Mouse (Mus musculus): ENCODE data around the gene Met. TPM values are rescaled to one million over a fixed set of nuclear protein-coding genes. Genes with fewer than 3 reads are reported as not detected.

The Met gene
- total and polyA plus RNA-seq, 3 experiments, result 0.49 TPM; not detected in 2

GRCm38 (mm10) chr6:17522917-17523316 is 59.3 kb downstream of the Met start:
- TF ChIP-seq TAL1 (conservative IDR thresholded peaks at IDR 0.05; ENCODE audit: low read depth, low read length), result no peak
- no peak for TF ChIP-seq GATA2 (IDR thresholded peaks at IDR 0.05; ENCODE audit: borderline replicate concordance, low read depth, low read length)
- TF ChIP-seq GATA1 (IDR thresholded peaks at IDR 0.05; ENCODE audit: borderline replicate concordance, low read length), result no peak
- no peak for TF ChIP-seq POLR2AphosphoS5 (IDR thresholded peaks at IDR 0.05; ENCODE audit: insufficient replicate concordance, low read depth, low read length)
- TF ChIP-seq CTCF (IDR thresholded peaks at IDR 0.05; ENCODE audit: low read depth, low read length), result no peak
- Histone ChIP-seq H3K27me3 (ENCODE audit: insufficient read depth, low read length) (0 out of 2 replicates have a peak, but pooled peaks cover 3% of the 10 kb centered on the region), H3K4me3 (ENCODE audit: low read depth, low read length) (no peak overlapping the region), H3K9me3 (replicated peaks) (no peaks in the 10 kb centered on the region), H3K4me1 (ENCODE audit: insufficient read depth, low read depth, low read length) (no peaks in the 10 kb centered on the region), H3K36me3 (replicated peaks) (no peaks in the 10 kb centered on the region)
- ATAC-seq (ENCODE audit: extremely low read depth, insufficient number of reproducible peaks, low FRiP score, poor library complexity, severe bottlenecking) (no peak), DNase-seq (ENCODE audit: low spot score) (no peak)

GRCm38 (mm10) chr6:17529490-17530269 is 66.1 kb downstream of the Met start:
- ATAC-seq (ENCODE audit: extremely low read depth, insufficient number of reproducible peaks, low FRiP score, poor library complexity, severe bottlenecking), result no peak
- DNase-seq (ENCODE audit: low spot score), result no peak
- Histone ChIP-seq H3K4me3 (ENCODE audit: low read depth, low read length) (no peak overlapping the region), H3K27me3 (ENCODE audit: insufficient read depth, low read length) (0 out of 2 replicates have a peak, but pooled peaks cover 3% of the 10 kb centered on the region), H3K36me3 (replicated peaks) (no peaks in the 10 kb centered on the region), H3K9me3 (replicated peaks) (no peaks in the 10 kb centered on the region), H3K4me1 (ENCODE audit: insufficient read depth, low read depth, low read length) (no peaks in the 10 kb centered on the region)
- no peak for TF ChIP-seq POLR2AphosphoS5 (IDR thresholded peaks at IDR 0.05; ENCODE audit: insufficient replicate concordance, low read depth, low read length)
- no peak for TF ChIP-seq TAL1 (conservative IDR thresholded peaks at IDR 0.05; ENCODE audit: low read depth, low read length)
- TF ChIP-seq CTCF (IDR thresholded peaks at IDR 0.05; ENCODE audit: low read depth, low read length), result no peak
- no peak for TF ChIP-seq GATA2 (IDR thresholded peaks at IDR 0.05; ENCODE audit: borderline replicate concordance, low read depth, low read length)
- no peak for TF ChIP-seq GATA1 (IDR thresholded peaks at IDR 0.05; ENCODE audit: borderline replicate concordance, low read length)

GRCm38 (mm10) chr6:17541615-17542014 is 78.0 kb downstream of the Met start:
- Histone ChIP-seq H3K27me3 (ENCODE audit: insufficient read depth, low read length) (no peaks in the 10 kb centered on the region), H3K4me3 (ENCODE audit: low read depth, low read length) (no peak overlapping the region), H3K9me3 (replicated peaks) (no peaks in the 10 kb centered on the region), H3K36me3 (replicated peaks) (no peaks in the 10 kb centered on the region), H3K4me1 (ENCODE audit: insufficient read depth, low read depth, low read length) (no peaks in the 10 kb centered on the region)
- ATAC-seq (ENCODE audit: extremely low read depth, insufficient number of reproducible peaks, low FRiP score, poor library complexity, severe bottlenecking) (no peak), DNase-seq (ENCODE audit: low spot score) (no peak)
- no peak for TF ChIP-seq GATA1 (IDR thresholded peaks at IDR 0.05; ENCODE audit: borderline replicate concordance, low read length)

- no peak for ATAC-seq (ENCODE audit: extremely low read depth, insufficient number of reproducible peaks, low FRiP score, poor library complexity, severe bottlenecking)
- no peaks in the 10 kb centered on the region for H3K36me3 ChIP-seq (replicated peaks)
- TF ChIP-seq POLR2AphosphoS5 (IDR thresholded peaks at IDR 0.05; ENCODE audit: insufficient replicate concordance, low read depth, low read length) (no peak), TAL1 (conservative IDR thresholded peaks at IDR 0.05; ENCODE audit: low read depth, low read length) (no peak), CTCF (IDR thresholded peaks at IDR 0.05; ENCODE audit: low read depth, low read length) (no peak), GATA2 (IDR thresholded peaks at IDR 0.05; ENCODE audit: borderline replicate concordance, low read depth, low read length) (no peak), GATA1 (IDR thresholded peaks at IDR 0.05; ENCODE audit: borderline replicate concordance, low read length) (no peak)
- H3K9me3 ChIP-seq (replicated peaks), result no peaks in the 10 kb centered on the region
- DNase-seq (ENCODE audit: low spot score), result no peak
- H3K4me1 ChIP-seq (ENCODE audit: insufficient read depth, low read depth, low read length), result no peaks in the 10 kb centered on the region
- no peaks in the 10 kb centered on the region for H3K27me3 ChIP-seq (ENCODE audit: insufficient read depth, low read length)
- H3K4me3 ChIP-seq (ENCODE audit: low read depth, low read length), result no peak overlapping the region
Measured at GRCm38 (mm10) chr6:17542383-17542782, 78.8 kb downstream of the Met start.

GRCm38 (mm10) chr6:17545480-17545879 is 81.9 kb downstream of the Met start:
- Histone ChIP-seq H3K27me3 (ENCODE audit: insufficient read depth, low read length) (no peaks in the 10 kb centered on the region), H3K4me1 (ENCODE audit: insufficient read depth, low read depth, low read length) (no peaks in the 10 kb centered on the region), H3K4me3 (ENCODE audit: low read depth, low read length) (no peak overlapping the region), H3K9me3 (replicated peaks) (no peaks in the 10 kb centered on the region), H3K36me3 (replicated peaks) (no peaks in the 10 kb centered on the region)
- TF ChIP-seq TAL1 (conservative IDR thresholded peaks at IDR 0.05; ENCODE audit: low read depth, low read length) (no peak), GATA1 (IDR thresholded peaks at IDR 0.05; ENCODE audit: borderline replicate concordance, low read length) (no peak), POLR2AphosphoS5 (IDR thresholded peaks at IDR 0.05; ENCODE audit: insufficient replicate concordance, low read depth, low read length) (no peak), CTCF (IDR thresholded peaks at IDR 0.05; ENCODE audit: low read depth, low read length) (no peak), GATA2 (IDR thresholded peaks at IDR 0.05; ENCODE audit: borderline replicate concordance, low read depth, low read length) (no peak)
- no peak for DNase-seq (ENCODE audit: low spot score)
- no peak for ATAC-seq (ENCODE audit: extremely low read depth, insufficient number of reproducible peaks, low FRiP score, poor library complexity, severe bottlenecking)

GRCm38 (mm10) chr6:17546341-17546740 is 82.7 kb downstream of the Met start:
- no peak for TF ChIP-seq CTCF (IDR thresholded peaks at IDR 0.05; ENCODE audit: low read depth, low read length)
- TF ChIP-seq GATA1 (IDR thresholded peaks at IDR 0.05; ENCODE audit: borderline replicate concordance, low read length), result no peak
- no peak for TF ChIP-seq GATA2 (IDR thresholded peaks at IDR 0.05; ENCODE audit: borderline replicate concordance, low read depth, low read length)
- TF ChIP-seq TAL1 (conservative IDR thresholded peaks at IDR 0.05; ENCODE audit: low read depth, low read length), result no peak
- no peak for TF ChIP-seq POLR2AphosphoS5 (IDR thresholded peaks at IDR 0.05; ENCODE audit: insufficient replicate concordance, low read depth, low read length)
- Histone ChIP-seq H3K36me3 (replicated peaks) (no peaks in the 10 kb centered on the region), H3K4me3 (ENCODE audit: low read depth, low read length) (no peak overlapping the region), H3K27me3 (ENCODE audit: insufficient read depth, low read length) (no peaks in the 10 kb centered on the region), H3K9me3 (replicated peaks) (no peaks in the 10 kb centered on the region), H3K4me1 (ENCODE audit: insufficient read depth, low read depth, low read length) (no peaks in the 10 kb centered on the region)
- no peak for DNase-seq (ENCODE audit: low spot score)
- ATAC-seq (ENCODE audit: extremely low read depth, insufficient number of reproducible peaks, low FRiP score, poor library complexity, severe bottlenecking), result no peak
